Mouse (Mus musculus): Measurements from ENCODE around the gene Washc4. TPM values are rescaled to one million over a fixed set of nuclear protein-coding genes. Genes with fewer than 3 reads are reported as not detected.
"Not testable (repeated sequence)": the region's sequence is repeated elsewhere in the genome, so short reads cannot be mapped to it uniquely, and the experiment has no call there.

The Washc4 gene
- 2.8 and 4.0 TPM in 2 replicates for polyA plus RNA-seq (2012; rRNA removed)

GRCm38 (mm10) chr10:83543439-83544102 lies at the start of gene Washc4:
Gene Washc4, plus strand, starts transcription at chr10:83543752.
- Histone ChIP-seq H3K4me1 (ENCODE audit: control insufficient read depth, insufficient read depth, low read length) (peaks cover 3% of the 10 kb centered on the region), H3K27me3 (replicated peaks; ENCODE audit: control insufficient read depth, insufficient read depth, low read length) (no peaks in the 10 kb centered on the region), H3K4me3 (ENCODE audit: insufficient read depth, low read depth, low read length) (peak within 1 kb of the TSS; percentile 93), H3K27ac (ENCODE audit: insufficient read depth, low read depth, low read length) (peak within 1 kb of the TSS; percentile 97), H3K36me3 (ENCODE audit: control insufficient read depth, insufficient read depth, low read length) (no peaks in the 10 kb centered on the region)
- TF ChIP-seq POLR2A (IDR thresholded peaks at IDR 0.05; ENCODE audit: low read depth, low read length) (no peak), CTCF (conservative IDR thresholded peaks at IDR 0.05; ENCODE audit: insufficient read depth, insufficient read length, low read depth, low read length) (no peak)
- WGBS: 2% methylated on average over 49 of the region's 49 CpGs
- DNase-seq: peak; percentile 97

DNA sequence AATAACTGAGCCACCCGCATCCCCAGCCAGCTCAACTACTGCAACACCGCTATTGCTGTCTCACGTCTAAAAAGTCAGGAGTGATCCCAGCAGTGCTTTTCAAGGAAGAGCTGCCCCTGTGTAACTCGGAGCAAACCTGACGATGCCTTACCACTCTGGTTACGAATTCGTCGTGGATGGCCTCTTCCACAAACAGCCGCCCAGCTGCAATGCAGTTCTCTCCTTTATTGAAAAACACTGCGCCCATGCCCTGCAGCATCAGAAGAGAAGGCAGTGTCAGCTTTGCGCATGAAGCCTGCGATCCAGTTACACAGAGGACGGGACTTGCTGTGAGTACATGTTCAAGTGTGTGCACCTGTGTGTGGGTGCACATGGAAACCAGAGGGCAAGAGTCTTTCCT lies 46.2 kb upstream of the Washc4 start:
- H3K27me3 ChIP-seq (replicated peaks; ENCODE audit: control insufficient read depth, insufficient read depth, low read length): no peaks in the 10 kb centered on the region
- TF ChIP-seq POLR2A (IDR thresholded peaks at IDR 0.05; ENCODE audit: low read depth, low read length): no peak
- WGBS: 61% methylated on average over 13 of the region's 13 CpGs

DNA sequence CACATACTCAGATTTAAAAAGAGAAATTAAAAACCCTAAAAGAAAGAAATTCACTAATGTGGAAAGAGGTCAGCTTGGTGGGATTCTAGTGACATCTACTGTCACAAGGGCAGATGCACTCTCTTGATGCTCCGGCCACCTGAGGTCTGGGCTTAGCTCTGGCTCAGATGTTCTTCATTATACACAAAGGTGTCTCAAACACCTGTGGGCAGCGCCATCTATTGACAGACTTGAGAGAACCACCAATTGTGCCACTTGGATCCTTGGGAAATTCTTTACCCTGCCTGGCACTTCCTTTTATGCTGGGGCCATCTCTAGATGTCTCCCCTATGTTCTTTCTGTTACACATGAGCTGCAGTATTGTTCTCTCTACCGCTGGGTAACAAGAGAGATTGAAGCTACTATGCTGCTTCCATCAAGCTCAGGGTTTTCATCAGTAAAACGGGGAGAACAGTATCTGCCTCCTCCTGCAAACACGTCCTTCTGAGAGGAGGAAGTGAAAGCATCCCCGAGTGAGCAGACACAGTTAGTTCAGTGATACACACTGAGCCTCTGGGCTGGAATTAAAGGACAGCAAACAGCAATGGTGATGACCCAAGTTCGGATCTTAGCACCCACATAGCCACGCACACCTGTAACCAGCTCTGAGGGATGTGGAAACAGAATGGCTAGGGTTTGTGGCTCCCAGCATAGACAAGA lies 34.4 kb upstream of the Washc4 start:
- peak; percentile 56 for DNase-seq
- H3K27ac ChIP-seq (ENCODE audit: insufficient read depth, low read depth, low read length): no peak overlapping the region
- H3K4me3 ChIP-seq (ENCODE audit: insufficient read depth, low read depth, low read length): no peak overlapping the region
- no peaks in the 10 kb centered on the region for H3K4me1 ChIP-seq (ENCODE audit: control insufficient read depth, insufficient read depth, low read length)
- H3K36me3 ChIP-seq (ENCODE audit: control insufficient read depth, insufficient read depth, low read length): no peaks in the 10 kb centered on the region
- TF ChIP-seq CTCF (conservative IDR thresholded peaks at IDR 0.05; ENCODE audit: insufficient read depth, insufficient read length, low read depth, low read length): peak; percentile 57
- TF ChIP-seq POLR2A (IDR thresholded peaks at IDR 0.05; ENCODE audit: low read depth, low read length): no peak
- 61% methylated on average over 8 of the region's 8 CpGs for WGBS
- H3K27me3 ChIP-seq (replicated peaks; ENCODE audit: control insufficient read depth, insufficient read depth, low read length): no peaks in the 10 kb centered on the region

More for the DNA sequence above, 46.2 kb upstream of the Washc4 start:
- Histone ChIP-seq H3K4me3 (ENCODE audit: insufficient read depth, low read depth, low read length) (no peak overlapping the region), H3K27ac (ENCODE audit: insufficient read depth, low read depth, low read length) (no peak overlapping the region), H3K4me1 (ENCODE audit: control insufficient read depth, insufficient read depth, low read length) (no peaks in the 10 kb centered on the region), H3K36me3 (ENCODE audit: control insufficient read depth, insufficient read depth, low read length) (no peaks in the 10 kb centered on the region)
- DNase-seq: no peak

GRCm38 (mm10) chr10:83511304-83511703 lies 32.2 kb upstream of the Washc4 start:
- DNase-seq: no peak
- TF ChIP-seq CTCF (conservative IDR thresholded peaks at IDR 0.05; ENCODE audit: insufficient read depth, insufficient read length, low read depth, low read length): no peak
- TF ChIP-seq POLR2A (IDR thresholded peaks at IDR 0.05; ENCODE audit: low read depth, low read length): no peak
- H3K36me3 ChIP-seq (ENCODE audit: control insufficient read depth, insufficient read depth, low read length): no peaks in the 10 kb centered on the region
- H3K27me3 ChIP-seq (replicated peaks; ENCODE audit: control insufficient read depth, insufficient read depth, low read length): no peaks in the 10 kb centered on the region
- H3K4me1 ChIP-seq (ENCODE audit: control insufficient read depth, insufficient read depth, low read length): no peaks in the 10 kb centered on the region
- 75% methylated on average over 5 of the region's 5 CpGs for WGBS
- no peak overlapping the region for H3K4me3 ChIP-seq (ENCODE audit: insufficient read depth, low read depth, low read length)
- no peak overlapping the region for H3K27ac ChIP-seq (ENCODE audit: insufficient read depth, low read depth, low read length)

GRCm38 (mm10) chr10:83513736-83514135 lies 29.8 kb upstream of the Washc4 start:
- no peaks in the 10 kb centered on the region for H3K27me3 ChIP-seq (replicated peaks; ENCODE audit: control insufficient read depth, insufficient read depth, low read length)
- H3K27ac ChIP-seq (ENCODE audit: insufficient read depth, low read depth, low read length): no peak overlapping the region
- no peaks in the 10 kb centered on the region for H3K36me3 ChIP-seq (ENCODE audit: control insufficient read depth, insufficient read depth, low read length)
- DNase-seq: no peak
- TF ChIP-seq CTCF (conservative IDR thresholded peaks at IDR 0.05; ENCODE audit: insufficient read depth, insufficient read length, low read depth, low read length) (no peak), POLR2A (IDR thresholded peaks at IDR 0.05; ENCODE audit: low read depth, low read length) (no peak)
- no peak overlapping the region for H3K4me3 ChIP-seq (ENCODE audit: insufficient read depth, low read depth, low read length)
- 74% methylated on average over 8 of the region's 8 CpGs for WGBS
- H3K4me1 ChIP-seq (ENCODE audit: control insufficient read depth, insufficient read depth, low read length): no peaks in the 10 kb centered on the region

- no peak overlapping the region for H3K4me3 ChIP-seq (ENCODE audit: insufficient read depth, low read depth, low read length)
- 79% methylated on average over 4 of the region's 4 CpGs for WGBS
- no peaks in the 10 kb centered on the region for H3K4me1 ChIP-seq (ENCODE audit: control insufficient read depth, insufficient read depth, low read length)
- no peak overlapping the region for H3K27ac ChIP-seq (ENCODE audit: insufficient read depth, low read depth, low read length)
- no peak for DNase-seq
- TF ChIP-seq CTCF (conservative IDR thresholded peaks at IDR 0.05; ENCODE audit: insufficient read depth, insufficient read length, low read depth, low read length): peak; percentile 31; the same call in 1 of the 2 replicates
- no peak for TF ChIP-seq POLR2A (IDR thresholded peaks at IDR 0.05; ENCODE audit: low read depth, low read length)
- no peaks in the 10 kb centered on the region for H3K36me3 ChIP-seq (ENCODE audit: control insufficient read depth, insufficient read depth, low read length)
- H3K27me3 ChIP-seq (replicated peaks; ENCODE audit: control insufficient read depth, insufficient read depth, low read length): no peaks in the 10 kb centered on the region
Measured at GRCm38 (mm10) chr10:83520990-83521389, 22.6 kb upstream of the Washc4 start.

DNA sequence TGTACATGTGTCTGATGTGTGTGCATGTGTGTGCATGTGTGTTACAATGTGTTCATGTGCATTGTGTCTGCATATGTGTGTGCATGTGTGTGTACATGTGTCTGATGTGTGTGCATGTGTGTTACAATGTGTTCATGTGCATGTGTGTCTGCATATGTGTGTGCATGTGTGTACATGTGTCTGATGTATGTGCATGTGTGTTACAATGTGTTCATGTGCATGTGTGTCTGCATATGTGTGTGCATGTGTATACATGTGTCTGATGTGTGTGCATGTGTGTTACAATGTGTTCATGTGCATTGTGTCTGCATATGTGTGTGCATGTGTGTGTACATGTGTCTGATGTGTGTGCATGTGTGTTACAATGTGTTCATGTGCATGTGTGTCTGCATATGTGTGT lies 19.3 kb upstream of the Washc4 start:
- H3K36me3 ChIP-seq (ENCODE audit: control insufficient read depth, insufficient read depth, low read length); H3K27me3 ChIP-seq (replicated peaks; ENCODE audit: control insufficient read depth, insufficient read depth, low read length); H3K4me3 ChIP-seq (ENCODE audit: insufficient read depth, low read depth, low read length); H3K27ac ChIP-seq (ENCODE audit: insufficient read depth, low read depth, low read length); H3K4me1 ChIP-seq (ENCODE audit: control insufficient read depth, insufficient read depth, low read length); DNase-seq: not testable (repeated sequence)
